Mouse (Mus musculus) stomach, embryonic 14.5 days (tissue): ENCODE results near the gene Bfar. TPM values are rescaled to one million over a fixed set of nuclear protein-coding genes. Genes with fewer than 3 reads are reported as not detected.
"Not testable (repeated sequence)": the region's sequence is repeated elsewhere in the genome, so short reads cannot be mapped to it uniquely, and the experiment has no call there.

Experiments
- ATAC-seq: fragments of 200-750 bp; cut with Nextera tagmentation; 2 replicates; pipeline ENCODE4 v1.8.0; 2017; ENCODE audit warnings: low read depth, moderate TSS enrichment; ENCODE audit not compliant: insufficient number of reproducible peaks, insufficient read depth, low FRiP score
- H3K27ac ChIP-seq: fragments of 300-500 bp; sonication (generic); 2 replicates; pipeline ENCODE4 v1.5.1; 2014; ENCODE audit warnings: mild to moderate bottlenecking, low read length, moderate library complexity, mixed read lengths
- H3K27me3 ChIP-seq: fragments of 300-500 bp; sonication (generic); 2 replicates; pipeline ENCODE4 v1.6.1; 2014; ENCODE audit warnings: low read length, control low read depth, mixed read lengths; ENCODE audit not compliant: control insufficient read depth, insufficient read depth
- H3K36me3 ChIP-seq: fragments of 300-500 bp; sonication (generic); 2 replicates; pipeline ENCODE4 v1.6.1; 2014; ENCODE audit warnings: mild to moderate bottlenecking, control low read depth, low read length, moderate library complexity, mixed read lengths; ENCODE audit not compliant: control insufficient read depth, insufficient read depth
- H3K4me1 ChIP-seq: fragments of 300-500 bp; sonication (generic); 2 replicates; pipeline ENCODE4 v1.6.1; 2014; ENCODE audit warnings: low read length, control low read depth, mixed read lengths; ENCODE audit not compliant: control insufficient read depth, insufficient read depth
- H3K4me2 ChIP-seq: fragments of 300-500 bp; sonication (generic); replicated peaks from 2 replicates; pipeline ENCODE4 v1.6.1; 2014; ENCODE audit warnings: low read depth, low read length, control low read depth
- H3K4me3 ChIP-seq: fragments of 300-500 bp; sonication (generic); 2 replicates; pipeline ENCODE4 v1.5.1; 2014; ENCODE audit warnings: low read depth, low read length, control low read depth
- H3K9ac ChIP-seq: fragments of 300-500 bp; sonication (generic); replicated peaks from 2 replicates; pipeline ENCODE4 v1.6.1; 2014; ENCODE audit warnings: low read depth, mild to moderate bottlenecking, control low read depth, low read length, moderate library complexity, mixed read lengths
- H3K9me3 ChIP-seq: fragments of 300-500 bp; sonication (generic); 2 replicates; pipeline ENCODE4 v1.6.1; 2016; ENCODE audit warnings: low read depth, low read length, control low read depth; ENCODE audit not compliant: control insufficient read depth
- WGBS: fragments of 180-500 bp; shearing (Covaris S2); extraction: QIAGEN DNeasy Blood & Tissue Kit; methylation state at CpG from one replicate; pipeline ENCODE4 v1.1.7; 2014; 5-methylcytosine and 5-hydroxymethylcytosine counted together
- polyA plus RNA-seq: library from polyadenylated mRNA; unstranded; fragments of >200 nt; fragmentation: Nextera tagmentation; extraction: Ambion mirVana; gene quantifications from 2 replicates; pipeline ENCODE4 v1.2.1, GENCODE M21; 2014

Bfar gene
- polyA plus RNA-seq = 53.8 and 54.9 TPM in 2 replicates

GRCm38 (mm10) chr16:13671685-13672385, at the start of gene Bfar, which contains the start of gene 3110001I22Rik:
Bfar (plus strand) TSS chr16:13671858.
3110001I22Rik (plus strand) TSS chr16:13671929.
- Histone ChIP-seq H3K36me3 (peaks cover 6% of the 10 kb centered on the region), H3K4me3 (peak within 1 kb of the TSS; percentile 77), H3K27me3 (no peaks in the 10 kb centered on the region), H3K27ac (peak within 1 kb of the TSS; percentile 80), H3K9ac (peak within 1 kb of the TSS; percentile 92), H3K4me1 (peaks cover 8% of the 10 kb centered on the region; the same call in 1 of the 2 replicates), H3K4me2 (peak within 1 kb of the TSS; percentile 70), H3K9me3 (no peaks in the 10 kb centered on the region)
- WGBS = under 1% methylated on average over 54 of the region's 54 CpGs
- ATAC-seq = peak; percentile 91

GRCm38 (mm10) chr16:13628345-13628744, 43.3 kb upstream of the Bfar start:
- H3K4me3 ChIP-seq = no peak overlapping the region
- no peak overlapping the region for H3K9ac ChIP-seq
- WGBS = 53% methylated on average over 5 of the region's 5 CpGs
- H3K4me1 ChIP-seq = no peaks in the 10 kb centered on the region
- H3K36me3 ChIP-seq = peaks cover 33% of the 10 kb centered on the region
- ATAC-seq = no peak
- no peak overlapping the region for H3K4me2 ChIP-seq
- no peak overlapping the region for H3K27ac ChIP-seq
- H3K9me3 ChIP-seq = 0 out of 2 replicates have a peak, but pooled peaks cover 6% of the 10 kb centered on the region
- no peaks in the 10 kb centered on the region for H3K27me3 ChIP-seq

- H3K36me3 ChIP-seq = peaks cover 14% of the 10 kb centered on the region
- 55% methylated on average over 2 of the region's 2 CpGs for WGBS
These were observed 33.5 kb upstream of the Bfar start for GRCm38 (mm10) chr16:13638198-13638597.

GRCm38 (mm10) chr16:13639508-13639907, 32.1 kb upstream of the Bfar start:
- H3K36me3 ChIP-seq = peaks cover 8% of the 10 kb centered on the region
- WGBS = 84% methylated on average over 5 of the region's 5 CpGs
- no peak overlapping the region for H3K4me3 ChIP-seq

More at GRCm38 (mm10) chr16:13638198-13638597, 33.5 kb upstream of the Bfar start:
- not testable (repeated sequence) for H3K27me3 ChIP-seq, H3K4me2 ChIP-seq, H3K4me1 ChIP-seq, H3K9me3 ChIP-seq, H3K4me3 ChIP-seq, H3K9ac ChIP-seq, H3K27ac ChIP-seq, ATAC-seq

GRCm38 (mm10) chr16:13640064-13640463, 31.6 kb upstream of the Bfar start:
- H3K27me3 ChIP-seq = no peaks in the 10 kb centered on the region
- no peaks in the 10 kb centered on the region for H3K9me3 ChIP-seq
- no peak overlapping the region for H3K4me2 ChIP-seq
- H3K36me3 ChIP-seq = peaks cover 8% of the 10 kb centered on the region
- H3K9ac ChIP-seq = no peak overlapping the region
- ATAC-seq = no peak
- WGBS = 78% methylated on average over 7 of the region's 7 CpGs
- no peaks in the 10 kb centered on the region for H3K4me1 ChIP-seq
- H3K4me3 ChIP-seq = no peak overlapping the region
- no peak overlapping the region for H3K27ac ChIP-seq

More at GRCm38 (mm10) chr16:13639508-13639907, 32.1 kb upstream of the Bfar start:
- no peaks in the 10 kb centered on the region for H3K9me3 ChIP-seq
- no peak overlapping the region for H3K27ac ChIP-seq
- H3K9ac ChIP-seq = no peak overlapping the region
- no peaks in the 10 kb centered on the region for H3K27me3 ChIP-seq
- H3K4me2 ChIP-seq = no peak overlapping the region
- ATAC-seq = no peak
- no peaks in the 10 kb centered on the region for H3K4me1 ChIP-seq

GRCm38 (mm10) chr16:13644474-13644873, 27.2 kb upstream of the Bfar start:
- H3K9me3 ChIP-seq = no peaks in the 10 kb centered on the region
- H3K9ac ChIP-seq = no peak overlapping the region
- no peaks in the 10 kb centered on the region for H3K27me3 ChIP-seq
- 81% methylated on average over 3 of the region's 3 CpGs for WGBS
- H3K4me2 ChIP-seq = no peak overlapping the region
- no peaks in the 10 kb centered on the region for H3K4me1 ChIP-seq
- peaks cover 9% of the 10 kb centered on the region for H3K36me3 ChIP-seq
- H3K27ac ChIP-seq = no peak overlapping the region
- ATAC-seq = no peak
- H3K4me3 ChIP-seq = no peak overlapping the region

- ATAC-seq = peak; percentile 74
- no peaks in the 10 kb centered on the region for H3K9me3 ChIP-seq
- 71% methylated on average over 4 of the region's 4 CpGs for WGBS
- H3K9ac ChIP-seq = no peak overlapping the region
- H3K4me1 ChIP-seq = no peaks in the 10 kb centered on the region
- H3K4me2 ChIP-seq = no peak overlapping the region
- peaks cover 13% of the 10 kb centered on the region for H3K36me3 ChIP-seq
- H3K27me3 ChIP-seq = no peaks in the 10 kb centered on the region
- 0 out of 2 replicates have a peak overlapping the region, but pooled peaks have one; percentile 36 for H3K27ac ChIP-seq
- no peak overlapping the region for H3K4me3 ChIP-seq
These were observed 25.7 kb upstream of the Bfar start for GRCm38 (mm10) chr16:13645930-13646329.

GRCm38 (mm10) chr16:13658886-13659285, 12.8 kb upstream of the Bfar start:
- H3K9ac ChIP-seq = no peak overlapping the region
- H3K9me3 ChIP-seq = no peaks in the 10 kb centered on the region
- WGBS = 92% methylated on average over 3 of the region's 3 CpGs
- no peak overlapping the region for H3K4me3 ChIP-seq
- no peaks in the 10 kb centered on the region for H3K27me3 ChIP-seq
- H3K27ac ChIP-seq = no peak overlapping the region
- peaks cover 33% of the 10 kb centered on the region for H3K36me3 ChIP-seq
- no peaks in the 10 kb centered on the region for H3K4me1 ChIP-seq
- ATAC-seq = no peak
- no peak overlapping the region for H3K4me2 ChIP-seq
